Mouse (Mus musculus) lung, embryonic 15.5 days (tissue): ENCODE measurements at regions not wholly inside any gene's neighbourhood (a gene's known extent, or its start where the extent isn't known, plus 50 kb on each side); places are given as distances from the start of the nearest gene placed in this dataset.

ENCODE experiments used
- ATAC-seq: fragments of 200-750 bp; cut with Nextera tagmentation; 2 replicates; pipeline ENCODE4 v1.8.0; 2017; ENCODE audit warnings: moderate number of reproducible peaks, borderline replicate concordance; ENCODE audit not compliant: low FRiP score, low TSS enrichment; ENCODE audit errors: extremely low read depth
- H3K27ac ChIP-seq: fragments of 300-500 bp; sonication (generic); 2 replicates; pipeline ENCODE4 v1.5.1; 2015; ENCODE audit warnings: moderate library complexity, mild to moderate bottlenecking, inconsistent platforms
- H3K27me3 ChIP-seq: fragments of 300-500 bp; sonication (generic); 2 replicates; pipeline ENCODE4 v1.6.1; 2015; ENCODE audit warnings: inconsistent platforms
- H3K36me3 ChIP-seq: fragments of 300-500 bp; sonication (generic); 2 replicates; pipeline ENCODE4 v1.6.1; 2015; ENCODE audit warnings: inconsistent platforms
- H3K4me1 ChIP-seq: fragments of 300-500 bp; sonication (generic); 2 replicates; pipeline ENCODE4 v1.6.1; 2015; ENCODE audit warnings: inconsistent platforms
- H3K4me2 ChIP-seq: fragments of 300-500 bp; sonication (generic); 2 replicates; pipeline ENCODE4 v1.6.1; 2015; ENCODE audit warnings: inconsistent platforms, mild to moderate bottlenecking, moderate library complexity
- H3K4me3 ChIP-seq: fragments of 300-500 bp; sonication (generic); 2 replicates; pipeline ENCODE4 v1.5.1; 2015; ENCODE audit warnings: mild to moderate bottlenecking, inconsistent platforms
- H3K9ac ChIP-seq: fragments of 300-500 bp; sonication (generic); 2 replicates; pipeline ENCODE4 v1.6.1; 2015; ENCODE audit warnings: inconsistent platforms
- H3K9me3 ChIP-seq: fragments of 300-500 bp; sonication (generic); 2 replicates; pipeline ENCODE4 v1.6.1; 2016; ENCODE audit warnings: inconsistent platforms
- WGBS: fragments of 180-500 bp; shearing (Covaris S2); methylation state at CpG from one replicate; pipeline ENCODE4 v1.1.7; 2015; 5-methylcytosine and 5-hydroxymethylcytosine counted together

GRCm38 (mm10) chr7:70972023-70972400, 379.3 kb downstream of the Gm10295 start:
- Histone ChIP-seq H3K4me2 (no peak overlapping the region), H3K27me3 (no peaks in the 10 kb centered on the region), H3K9me3 (no peaks in the 10 kb centered on the region), H3K27ac (no peak overlapping the region), H3K4me1 (0 out of 2 replicates have a peak, but pooled peaks cover 3% of the 10 kb centered on the region), H3K9ac (no peak overlapping the region), H3K4me3 (no peak overlapping the region), H3K36me3 (no peaks in the 10 kb centered on the region)
- no peak for ATAC-seq
- 30% methylated on average over 3 of the region's 3 CpGs for WGBS

- WGBS: 30% methylated on average over 6 of the region's 6 CpGs
- no peaks in the 10 kb centered on the region for H3K9me3 ChIP-seq
- ATAC-seq: no peak
Measured at GRCm38 (mm10) chr7:70971323-70972022, 379.8 kb downstream of the Gm10295 start.

GRCm38 (mm10) chr7:70952318-70952959, 398.8 kb downstream of the Gm10295 start:
- H3K9me3 ChIP-seq: no peaks in the 10 kb centered on the region
- H3K27ac ChIP-seq: no peak overlapping the region
- WGBS: 55% methylated on average over 4 of the region's 4 CpGs
- no peak overlapping the region for H3K4me3 ChIP-seq
- H3K9ac ChIP-seq: no peak overlapping the region
- ATAC-seq: peak; percentile 39; the same call in 1 of the 2 replicates
- peaks cover 8% of the 10 kb centered on the region; the same call in 1 of the 2 replicates for H3K4me1 ChIP-seq
- H3K36me3 ChIP-seq: no peaks in the 10 kb centered on the region
- no peaks in the 10 kb centered on the region for H3K27me3 ChIP-seq
- no peak overlapping the region for H3K4me2 ChIP-seq

More at GRCm38 (mm10) chr7:70971323-70972022, 379.8 kb downstream of the Gm10295 start:
- no peak overlapping the region for H3K4me3 ChIP-seq
- no peak overlapping the region for H3K9ac ChIP-seq
- H3K27me3 ChIP-seq: no peaks in the 10 kb centered on the region
- H3K4me1 ChIP-seq: 0 out of 2 replicates have a peak, but pooled peaks cover 3% of the 10 kb centered on the region
- H3K27ac ChIP-seq: no peak overlapping the region
- no peak overlapping the region for H3K4me2 ChIP-seq
- no peaks in the 10 kb centered on the region for H3K36me3 ChIP-seq

GRCm38 (mm10) chr7:70948281-70948680, 403.0 kb downstream of the Gm10295 start:
- no peaks in the 10 kb centered on the region for H3K36me3 ChIP-seq
- H3K4me3 ChIP-seq: no peak overlapping the region
- no peaks in the 10 kb centered on the region for H3K27me3 ChIP-seq
- H3K9ac ChIP-seq: no peak overlapping the region
- H3K4me2 ChIP-seq: no peak overlapping the region
- 54% methylated on average over 5 of the region's 5 CpGs for WGBS
- H3K4me1 ChIP-seq: peaks cover 8% of the 10 kb centered on the region; the same call in 1 of the 2 replicates
- no peaks in the 10 kb centered on the region for H3K9me3 ChIP-seq
- no peak for ATAC-seq
- H3K27ac ChIP-seq: no peak overlapping the region

DNA sequence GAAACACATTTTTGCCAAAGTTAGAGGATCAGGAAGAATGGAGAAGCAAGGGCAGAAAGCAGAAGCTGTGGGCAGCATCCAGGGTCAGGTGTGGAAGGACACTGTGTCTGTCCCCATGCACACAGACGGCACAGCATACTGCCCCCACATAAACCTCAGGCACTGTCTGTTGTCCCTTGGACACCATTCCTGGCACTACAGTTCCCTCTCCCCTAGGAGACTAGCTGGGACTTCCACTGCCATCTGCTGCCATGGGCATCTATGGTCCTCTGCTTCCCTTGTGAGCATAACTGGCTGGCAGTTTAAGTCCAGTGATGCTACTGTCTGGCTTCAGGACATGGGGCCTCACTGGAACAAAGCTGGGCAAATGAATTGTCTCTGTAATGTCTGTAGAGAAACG, 405.0 kb downstream of the Gm10295 start:
- WGBS: 50% methylated on average over 2 of the region's 2 CpGs
- no peaks in the 10 kb centered on the region for H3K4me1 ChIP-seq
- no peak for ATAC-seq
- H3K4me2 ChIP-seq: no peak overlapping the region
- H3K9me3 ChIP-seq: no peaks in the 10 kb centered on the region
- H3K9ac ChIP-seq: no peak overlapping the region
- H3K27me3 ChIP-seq: no peaks in the 10 kb centered on the region
- no peaks in the 10 kb centered on the region for H3K36me3 ChIP-seq
- H3K27ac ChIP-seq: no peak overlapping the region
- H3K4me3 ChIP-seq: no peak overlapping the region

DNA sequence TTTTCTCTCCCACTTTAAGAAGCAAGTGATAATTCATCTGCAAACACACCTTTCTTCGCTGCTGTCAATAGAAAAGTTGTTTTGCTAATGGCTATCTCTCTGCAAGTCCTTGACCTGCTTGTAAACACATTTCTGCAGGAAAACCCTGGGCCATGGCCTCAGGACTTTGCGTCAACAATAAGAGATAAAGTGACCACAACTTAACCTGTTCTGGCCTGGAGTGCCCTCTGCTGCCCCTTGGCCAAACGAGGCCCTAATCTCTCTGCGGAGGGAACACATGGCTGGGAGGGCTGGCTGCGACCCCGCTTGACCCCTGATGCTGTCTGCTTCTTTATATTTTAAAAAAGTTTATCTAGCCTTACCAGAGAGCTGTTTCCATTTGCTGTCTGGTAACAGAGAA, 420.4 kb downstream of the Gm10295 start:
- no peak overlapping the region for H3K4me2 ChIP-seq
- ATAC-seq: no peak
- no peak overlapping the region for H3K27ac ChIP-seq
- WGBS: 35% methylated on average over 6 of the region's 6 CpGs
- H3K4me1 ChIP-seq: no peaks in the 10 kb centered on the region
- H3K27me3 ChIP-seq: no peaks in the 10 kb centered on the region
- no peak overlapping the region for H3K4me3 ChIP-seq
- no peaks in the 10 kb centered on the region for H3K36me3 ChIP-seq
- H3K9ac ChIP-seq: no peak overlapping the region
- no peaks in the 10 kb centered on the region for H3K9me3 ChIP-seq

DNA sequence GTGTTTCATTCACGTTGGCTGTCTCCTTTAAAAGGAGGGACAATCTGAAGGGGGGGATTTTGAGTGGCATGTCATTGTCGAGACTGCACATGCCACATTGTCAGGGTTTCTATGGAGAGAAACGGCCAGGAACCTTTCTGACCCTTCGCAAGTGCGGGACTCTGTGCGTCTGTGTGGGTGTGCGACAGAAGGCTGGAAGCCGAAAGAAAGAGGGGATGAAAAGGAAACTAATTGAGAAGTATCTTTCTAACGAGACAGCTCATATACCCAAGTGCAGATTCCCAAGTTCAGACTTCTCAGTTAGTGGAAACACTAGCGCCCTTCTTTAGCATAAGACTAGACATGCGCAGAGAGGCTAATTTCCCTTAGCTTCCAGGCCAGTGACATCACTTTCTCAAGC, 421.4 kb downstream of the Gm10295 start:
- H3K9me3 ChIP-seq: no peaks in the 10 kb centered on the region
- no peaks in the 10 kb centered on the region for H3K36me3 ChIP-seq
- 0 out of 2 replicates have a peak overlapping the region, but pooled peaks have one; percentile 7 for H3K4me2 ChIP-seq
- no peak overlapping the region for H3K9ac ChIP-seq
- ATAC-seq: no peak
- no peak overlapping the region for H3K27ac ChIP-seq
- H3K27me3 ChIP-seq: no peaks in the 10 kb centered on the region
- H3K4me3 ChIP-seq: no peak overlapping the region
- WGBS: 60% methylated on average over 11 of the region's 11 CpGs
- no peaks in the 10 kb centered on the region for H3K4me1 ChIP-seq

GRCm38 (mm10) chr7:70928001-70928400, 423.3 kb downstream of the Gm10295 start:
- Histone ChIP-seq H3K4me3 (no peak overlapping the region), H3K36me3 (no peaks in the 10 kb centered on the region), H3K9me3 (no peaks in the 10 kb centered on the region), H3K9ac (no peak overlapping the region), H3K27ac (no peak overlapping the region), H3K4me1 (no peaks in the 10 kb centered on the region), H3K4me2 (no peak overlapping the region), H3K27me3 (no peaks in the 10 kb centered on the region)
- 80% methylated on average over 3 of the region's 3 CpGs for WGBS
- no peak for ATAC-seq

DNA sequence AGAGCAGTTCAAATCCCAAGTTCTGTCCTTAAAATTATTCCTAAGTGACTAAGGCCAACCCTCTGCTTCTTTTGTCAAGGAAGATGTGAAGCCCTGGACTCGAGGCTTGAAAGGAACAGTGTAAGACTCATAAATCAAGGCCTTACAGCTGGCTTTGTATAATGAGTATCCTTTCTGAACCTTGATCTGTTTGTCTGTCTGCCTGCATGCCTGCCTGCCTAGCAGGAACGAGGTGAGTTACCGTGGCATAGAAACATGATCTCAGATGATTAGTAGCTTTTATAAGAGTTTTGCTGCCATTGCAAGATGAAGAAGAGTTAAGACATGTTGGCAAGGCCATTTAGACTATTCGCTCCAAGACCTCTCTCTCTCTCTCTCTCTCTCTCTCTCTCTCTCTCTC, 434.3 kb downstream of the Gm10295 start:
- H3K4me1 ChIP-seq: no peaks in the 10 kb centered on the region
- H3K36me3 ChIP-seq: no peaks in the 10 kb centered on the region
- 58% methylated on average over 4 of the region's 4 CpGs for WGBS
- ATAC-seq: no peak
- no peaks in the 10 kb centered on the region for H3K27me3 ChIP-seq
- H3K9me3 ChIP-seq: no peaks in the 10 kb centered on the region
- H3K4me2 ChIP-seq: no peak overlapping the region
- H3K27ac ChIP-seq: no peak overlapping the region
- no peak overlapping the region for H3K4me3 ChIP-seq
- no peak overlapping the region for H3K9ac ChIP-seq

DNA sequence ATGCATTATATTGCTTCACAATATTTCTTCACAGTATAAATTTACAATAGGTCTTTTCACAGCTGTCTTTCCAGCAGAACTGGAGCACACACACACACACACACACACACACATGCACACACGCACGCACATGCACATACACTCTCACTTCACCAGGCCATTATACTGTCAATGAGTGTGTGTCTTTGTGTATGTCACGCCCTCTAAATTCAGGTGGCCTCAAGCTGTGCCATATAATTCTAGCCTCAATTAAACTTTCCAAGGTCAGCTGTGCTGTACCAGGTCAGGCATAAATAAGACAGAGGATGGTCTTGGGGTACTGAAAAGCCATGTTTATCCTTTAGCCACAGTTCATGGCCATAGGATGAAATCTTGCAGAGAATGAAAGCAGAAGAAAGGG, 442.4 kb downstream of the Gm10295 start:
- Histone ChIP-seq H3K4me1 (no peaks in the 10 kb centered on the region), H3K27ac (no peak overlapping the region), H3K36me3 (no peaks in the 10 kb centered on the region), H3K4me3 (no peak overlapping the region), H3K9ac (no peak overlapping the region), H3K4me2 (no peak overlapping the region), H3K27me3 (no peaks in the 10 kb centered on the region), H3K9me3 (no peaks in the 10 kb centered on the region)
- ATAC-seq: no peak
- WGBS: 82% methylated on average over 3 of the region's 3 CpGs

DNA sequence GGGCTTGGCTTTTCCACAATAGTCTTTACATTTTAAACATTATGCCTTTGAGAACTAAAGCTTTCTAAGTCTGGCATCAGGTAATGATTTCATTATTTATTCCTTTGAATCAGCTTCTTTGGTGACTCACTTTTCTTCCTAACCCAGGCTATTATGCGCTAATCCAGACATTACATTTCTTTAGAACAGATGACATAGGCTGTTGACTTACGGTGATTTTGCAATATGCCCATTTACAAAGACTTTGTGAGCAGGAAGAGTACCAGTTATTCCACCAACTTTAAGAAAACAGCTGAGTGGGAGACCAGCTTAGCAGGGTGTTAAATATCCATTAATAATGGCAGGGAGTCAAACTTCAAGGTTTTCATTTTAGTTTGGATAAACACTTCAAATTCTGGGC, 459.6 kb downstream of the Gm10295 start:
- no peak overlapping the region for H3K4me2 ChIP-seq
- H3K27me3 ChIP-seq: no peaks in the 10 kb centered on the region
- H3K9ac ChIP-seq: no peak overlapping the region
- H3K4me3 ChIP-seq: no peak overlapping the region
- WGBS: 76% methylated on average over 2 of the region's 2 CpGs
- no peaks in the 10 kb centered on the region for H3K4me1 ChIP-seq
- H3K36me3 ChIP-seq: no peaks in the 10 kb centered on the region
- H3K9me3 ChIP-seq: no peaks in the 10 kb centered on the region
- ATAC-seq: no peak
- no peak overlapping the region for H3K27ac ChIP-seq

- ATAC-seq: no peak
- 38% methylated on average over 2 of the region's 2 CpGs for WGBS
Measured at GRCm38 (mm10) chr7:70880496-70880895, 470.8 kb downstream of the Gm10295 start.

More at GRCm38 (mm10) chr7:70880496-70880895, 470.8 kb downstream of the Gm10295 start:
- Histone ChIP-seq H3K4me2 (no peak overlapping the region), H3K4me1 (no peaks in the 10 kb centered on the region), H3K27me3 (no peaks in the 10 kb centered on the region), H3K9ac (no peak overlapping the region), H3K9me3 (no peaks in the 10 kb centered on the region), H3K27ac (no peak overlapping the region), H3K36me3 (no peaks in the 10 kb centered on the region), H3K4me3 (no peak overlapping the region)
